20 mouse cellular contexts compared by ENCODE assay signal in genomic region chr2:90518296-90518695, GRCm38 (mm10).
DNase-seq lines count a peak whose midpoint lies in the region; ATAC-seq and TF ChIP-seq lines count a peak whose summit lies in the region.
"Had no signal": no experiment of that assay in that cellular context is flagged by ENCODE, and none has a peak within 500 bp of the region (broad histone marks: within the 10 kb centered on the region; RNA-seq: fewer than 3 reads in every experiment).

No protein-coding gene starts in this region.

- DNase-seq in layer of hippocampus, adult 2 months (ENCODE audit: low spot score in 2 of 2) = no peak
- no peak for DNase-seq in layer of hippocampus, postnatal 36 days
- DNase-seq in liver, postnatal 0 days = no peak
- DNase-seq in liver = no peak
- peak; percentile 33 for DNase-seq in right cerebral cortex, postnatal 25 days
- DNase-seq in right cerebral cortex, postnatal 10 days (ENCODE audit: low spot score in 2 of 2) = no peak
- peak; percentile 77 for DNase-seq in telencephalon, adult 2 months (ENCODE audit: low read depth, low spot score)
- DNase-seq in urinary bladder, postnatal 10 days (ENCODE audit: low spot score) = no peak
- DNase-seq: adrenal gland, adult 2 months; adrenal gland, postnatal 10 days; adrenal gland, postnatal 25 days; cerebellum, adult 11-12 months; cerebellum, adult 2 months; cerebellum, adult 9-10 months; cerebellum, postnatal 10 days; cerebellum, postnatal 25 days had no signal

- no peak overlapping the region for H3K9ac ChIP-seq in liver, postnatal 0 days (replicated peaks)
- H3K9ac ChIP-seq: embryonic facial prominence, embryonic 12.5 days; forebrain, embryonic 13.5 days; forebrain, embryonic 15.5 days had no signal

- TF ChIP-seq CTCF in layer of hippocampus, adult 2 months (conservative IDR thresholded peaks at IDR 0.05) = no peak
- TF ChIP-seq CTCF in liver, postnatal 0 days (IDR thresholded peaks at IDR 0.05; ENCODE audit: low read depth) = no peak

- 75% methylated on average over 6 of the region's 6 CpGs for WGBS in liver, postnatal 0 days (ENCODE audit: insufficient replicate concordance)

- peaks cover 63% of the 10 kb centered on the region for H3K4me1 ChIP-seq in liver, postnatal 0 days (ENCODE audit: insufficient read depth)
- H3K4me1 ChIP-seq: forebrain, embryonic 15.5 days had no signal

- no peaks in the 10 kb centered on the region for H3K27me3 ChIP-seq in liver, postnatal 0 days (ENCODE audit: insufficient read depth, low read length)
- H3K27me3 ChIP-seq: embryonic facial prominence, embryonic 12.5 days; forebrain, embryonic 13.5 days; forebrain, embryonic 15.5 days had no signal

- H3K36me3 ChIP-seq in liver, postnatal 0 days (replicated peaks; ENCODE audit: insufficient read depth, low read length) = no peaks in the 10 kb centered on the region
- H3K36me3 ChIP-seq: embryonic facial prominence, embryonic 10.5 days; embryonic facial prominence, embryonic 12.5 days; forebrain, embryonic 15.5 days had no signal

- no peak overlapping the region for H3K4me3 ChIP-seq in layer of hippocampus, adult 2 months
- no peak overlapping the region for H3K4me3 ChIP-seq in liver, postnatal 0 days (ENCODE audit: low read depth, low read length)
- H3K4me3 ChIP-seq: embryonic facial prominence, embryonic 10.5 days; embryonic facial prominence, embryonic 12.5 days; forebrain, embryonic 13.5 days; forebrain, embryonic 15.5 days had no signal

- no peak for ATAC-seq in liver, postnatal 0 days
- ATAC-seq: forebrain, embryonic 13.5 days; forebrain, embryonic 15.5 days had no signal

- TF ChIP-seq EP300 in liver, postnatal 0 days (IDR thresholded peaks at IDR 0.05; ENCODE audit: low read depth) = no peak

- H3K4me2 ChIP-seq in liver, postnatal 0 days (ENCODE audit: low read depth, low read length) = no peak overlapping the region
- H3K4me2 ChIP-seq: embryonic facial prominence, embryonic 12.5 days; forebrain, embryonic 13.5 days; forebrain, embryonic 15.5 days had no signal

- no peaks in the 10 kb centered on the region for H3K9me3 ChIP-seq in liver, postnatal 0 days (ENCODE audit: low read length)
- H3K9me3 ChIP-seq: embryonic facial prominence, embryonic 10.5 days; embryonic facial prominence, embryonic 12.5 days; forebrain, embryonic 13.5 days; forebrain, embryonic 15.5 days had no signal

- peak overlapping the region; percentile 6 for H3K27ac ChIP-seq in layer of hippocampus, adult 2 months
- 0 out of 2 replicates have a peak overlapping the region, but pooled peaks have one; percentile 11 for H3K27ac ChIP-seq in liver, postnatal 0 days (ENCODE audit: low read depth)
- H3K27ac ChIP-seq: embryonic facial prominence, embryonic 12.5 days; forebrain, embryonic 13.5 days; forebrain, embryonic 15.5 days had no signal

Comparison
In these comparisons a context has a peak if more than half of its experiments do, and no peak if none do; other contexts are left out.
1. DNase-seq: peak in right cerebral cortex, postnatal 25 days (single experiment) and telencephalon, adult 2 months (single experiment); none in layer of hippocampus, adult 2 months (0 of 2), layer of hippocampus, postnatal 36 days (0 of 2), liver, postnatal 0 days (single experiment), liver (single experiment), right cerebral cortex, postnatal 10 days (0 of 2) and urinary bladder, postnatal 10 days (single experiment).